Mouse (Mus musculus): ENCODE results near the gene Fbxo42.

The Fbxo42 gene

GRCm38 (mm10) chr4:141136126-141136525 is 11.6 kb upstream of the Fbxo42 start:
- WGBS: 86% methylated on average over 7 of the region's 7 CpGs

DNA sequence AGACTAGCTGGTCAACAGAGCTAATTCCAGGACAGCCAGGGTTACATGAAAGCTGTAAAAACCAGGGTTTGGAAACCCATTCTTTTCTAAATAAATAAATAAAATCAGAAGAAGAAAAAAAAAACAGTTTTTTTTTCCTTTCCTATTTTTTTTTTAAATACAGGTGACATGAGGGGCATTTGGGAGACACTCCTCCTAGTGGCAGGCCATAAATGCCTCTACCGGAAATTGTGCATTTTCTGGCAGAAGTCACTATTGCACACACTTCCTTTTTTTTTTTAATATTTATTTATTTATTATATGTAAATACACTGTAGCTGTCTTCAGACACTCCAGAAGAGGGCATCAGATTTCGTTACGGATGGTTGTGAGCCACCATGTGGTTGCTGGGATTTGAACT is 10.0 kb upstream of the Fbxo42 start:
- WGBS: 42% methylated on average over 3 of the region's 3 CpGs

GRCm38 (mm10) chr4:141138425-141139115 is 9.1 kb upstream of the Fbxo42 start:
- 3% methylated on average over 29 of the region's 29 CpGs for WGBS

DNA sequence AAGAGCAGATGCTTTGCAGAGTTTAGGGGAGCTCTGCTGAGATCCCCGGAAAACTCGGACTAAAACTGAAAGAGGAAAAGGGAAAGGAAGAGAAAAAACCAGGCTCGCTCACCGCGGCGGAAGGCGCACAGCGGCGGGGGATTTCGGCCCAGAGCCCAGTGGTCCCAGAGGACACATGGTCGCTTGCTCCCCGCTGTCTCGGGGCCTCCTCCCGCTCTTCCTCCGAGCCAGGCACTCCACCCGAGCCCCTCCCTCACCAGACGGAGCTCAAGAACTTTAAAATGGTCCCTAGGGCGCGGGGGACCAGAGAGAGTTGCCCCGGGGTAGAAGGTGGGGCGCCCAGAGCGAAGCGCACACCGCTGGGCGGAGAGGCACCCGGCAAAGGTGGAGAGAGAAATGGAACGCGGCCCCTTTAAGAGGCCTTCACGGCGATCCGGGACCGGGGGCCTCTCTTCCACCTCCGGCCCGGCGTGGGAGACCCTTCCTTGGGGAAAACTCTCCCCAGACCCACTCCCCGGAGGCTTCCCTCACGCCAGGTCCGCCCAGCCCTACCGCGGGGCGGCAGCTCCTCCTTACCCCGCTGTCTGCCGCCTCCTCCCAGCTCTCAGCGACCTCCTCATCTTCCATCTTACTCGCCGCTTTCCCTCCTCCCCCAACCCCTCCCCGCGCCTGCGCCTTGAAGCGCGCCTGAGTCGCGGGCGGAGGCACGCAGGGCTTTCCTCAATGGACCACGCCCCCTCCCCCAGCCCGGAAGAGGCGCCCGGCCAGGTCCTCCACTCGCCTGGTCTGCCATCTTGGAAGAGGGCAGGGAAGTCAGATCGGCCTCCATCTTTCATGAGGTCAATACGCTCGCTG is 8.4 kb upstream of the Fbxo42 start, which contains the start of gene Szrd1:
TSS of gene Szrd1 (minus strand) at position 660 of the 855 bp plus-strand sequence.
- WGBS: under 1% methylated on average over 61 of the region's 63 CpGs

- WGBS: 84% methylated on average over 9 of the region's 9 CpGs
Observed at GRCm38 (mm10) chr4:141140354-141140753, 7.4 kb upstream of the Fbxo42 start.

DNA sequence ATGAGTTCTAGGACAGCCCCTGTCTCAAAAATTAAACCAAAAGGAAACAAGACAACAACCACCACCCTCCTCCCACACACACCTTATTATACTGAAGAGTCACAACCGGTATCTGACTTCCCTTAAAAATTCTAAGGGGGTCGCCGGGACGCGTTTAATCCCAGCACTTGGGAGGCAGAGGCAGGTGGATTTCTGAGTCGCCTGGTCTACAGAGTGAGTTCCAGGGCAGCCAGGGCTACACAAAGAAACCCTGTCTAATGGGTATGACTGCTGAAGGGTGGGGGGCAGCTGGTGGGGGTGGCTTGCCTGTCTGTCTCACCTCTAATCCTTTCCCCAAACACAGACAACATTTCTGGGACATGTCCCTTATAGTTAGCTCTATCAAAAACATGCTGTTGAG is 6.7 kb upstream of the Fbxo42 start:
- 92% methylated on average over 6 of the region's 6 CpGs for WGBS

GRCm38 (mm10) chr4:141142285-141142811 is 5.4 kb upstream of the Fbxo42 start:
- 15% methylated on average over 9 of the region's 9 CpGs for WGBS

DNA sequence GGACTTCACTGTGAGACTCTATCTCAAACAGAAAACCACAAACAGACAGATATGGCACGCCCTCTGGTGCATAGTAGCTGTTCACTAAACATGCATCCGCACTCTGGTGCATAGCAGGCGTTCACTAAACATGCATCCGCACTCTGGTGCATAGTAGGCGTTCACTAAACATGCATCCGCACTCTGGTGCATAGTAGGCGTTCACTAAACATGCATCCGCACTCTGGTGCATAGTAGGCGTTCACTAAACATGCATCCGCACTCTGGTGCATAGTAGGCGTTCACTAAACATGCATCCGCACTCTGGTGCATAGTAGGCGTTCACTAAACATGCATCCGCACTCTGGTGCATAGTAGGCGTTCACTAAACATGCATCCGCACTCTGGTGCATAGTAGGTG is 2.6 kb upstream of the Fbxo42 start:
- 93% methylated on average over 12 of the region's 16 CpGs for WGBS

DNA sequence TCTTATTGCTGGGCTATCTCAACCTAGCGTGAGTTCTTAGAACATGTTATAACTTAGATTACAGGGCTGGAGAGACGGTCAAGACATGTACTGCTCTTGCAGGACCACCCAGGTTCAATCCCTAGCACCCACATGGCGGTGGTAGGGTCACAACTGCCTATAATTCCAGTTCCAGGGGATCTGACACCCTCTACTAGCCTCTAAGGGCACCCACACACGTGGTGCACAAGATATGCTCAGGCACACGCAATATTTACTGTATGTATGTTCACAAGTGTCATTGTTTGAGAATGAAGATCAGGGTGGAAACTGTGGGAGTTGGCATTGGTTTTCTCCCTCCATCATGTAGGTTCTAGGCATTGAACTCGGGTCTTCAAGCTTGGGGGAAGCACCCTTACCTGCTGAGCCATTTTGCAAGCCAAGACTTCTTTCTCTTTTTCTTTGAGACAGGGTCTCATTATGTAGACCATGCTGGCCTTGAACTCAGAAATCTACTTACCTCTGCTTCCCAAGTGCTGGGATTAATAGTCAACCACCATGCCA is 1.2 kb upstream of the Fbxo42 start:
- WGBS: 96% methylated on average over 6 of the region's 6 CpGs

- WGBS: under 1% methylated on average over 66 of the region's 66 CpGs
Observed at GRCm38 (mm10) chr4:141148009-141148801, 492 bp downstream of the Fbxo42 start.

GRCm38 (mm10) chr4:141149116-141149515 is 1.4 kb downstream of the Fbxo42 start:
- WGBS: 7% methylated on average over 7 of the region's 7 CpGs

DNA sequence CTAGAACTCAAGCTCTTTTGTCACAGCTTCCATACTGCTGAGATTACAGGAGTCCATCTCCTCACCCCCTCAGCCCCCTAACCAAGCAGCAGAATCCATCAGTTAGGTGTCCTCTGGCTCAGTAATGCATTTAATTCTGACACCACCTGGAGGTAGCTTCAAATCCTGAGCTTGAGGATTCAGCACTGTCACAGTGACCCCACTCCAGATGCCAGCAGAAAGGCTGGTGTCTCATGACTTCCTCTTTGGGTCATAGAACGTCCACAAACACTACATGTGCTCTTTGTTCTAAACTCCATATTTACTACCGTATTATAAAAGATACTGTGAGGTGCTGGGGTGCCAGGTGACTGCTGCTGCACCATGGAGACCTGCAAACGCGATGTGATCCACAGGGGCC is 9.8 kb downstream of the Fbxo42 start:
- WGBS: 69% methylated on average over 4 of the region's 4 CpGs

DNA sequence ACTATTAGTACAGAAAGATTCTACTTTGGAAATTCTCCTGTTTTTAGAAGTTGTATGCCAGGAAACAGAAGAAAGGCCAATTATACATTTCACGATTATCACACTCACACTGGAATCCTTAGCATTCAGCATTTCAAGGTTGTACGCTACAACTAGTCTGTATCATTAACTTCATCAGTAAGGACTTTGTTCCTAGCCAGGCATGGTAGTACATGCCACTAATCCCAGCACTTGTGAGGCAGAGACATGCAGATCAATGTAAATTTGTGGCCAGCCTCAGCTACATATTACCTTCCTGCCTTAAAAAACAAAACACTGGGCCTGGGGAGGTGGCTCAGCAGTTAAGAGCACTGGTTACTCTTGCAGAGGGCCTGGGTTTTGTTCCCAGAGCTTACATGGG is 10.9 kb downstream of the Fbxo42 start:
- WGBS: 54% methylated on average over 2 of the region's 2 CpGs

- 56% methylated on average over 11 of the region's 11 CpGs for WGBS
Observed at GRCm38 (mm10) chr4:141159093-141159492, 11.4 kb downstream of the Fbxo42 start.

DNA sequence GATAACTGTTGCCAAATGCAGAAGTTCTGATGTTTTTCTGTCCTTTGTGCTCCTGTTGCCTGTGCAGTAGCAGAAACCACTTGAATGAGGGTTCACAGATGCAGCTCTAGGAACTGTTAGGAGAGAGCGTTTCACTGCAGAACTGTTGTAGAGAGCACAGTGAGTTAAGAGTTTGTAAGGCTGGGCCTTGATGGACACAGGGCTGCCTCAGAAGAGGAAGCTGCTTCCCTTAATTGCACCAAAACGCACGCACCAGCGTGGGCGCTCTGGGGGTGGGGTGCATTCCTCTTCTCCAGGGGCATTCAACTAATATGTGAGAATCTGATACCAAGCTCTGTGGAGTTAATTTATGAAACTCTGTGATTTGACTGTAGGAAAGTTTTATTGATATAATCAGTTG is 12.0 kb downstream of the Fbxo42 start:
- WGBS: 43% methylated on average over 5 of the region's 5 CpGs

DNA sequence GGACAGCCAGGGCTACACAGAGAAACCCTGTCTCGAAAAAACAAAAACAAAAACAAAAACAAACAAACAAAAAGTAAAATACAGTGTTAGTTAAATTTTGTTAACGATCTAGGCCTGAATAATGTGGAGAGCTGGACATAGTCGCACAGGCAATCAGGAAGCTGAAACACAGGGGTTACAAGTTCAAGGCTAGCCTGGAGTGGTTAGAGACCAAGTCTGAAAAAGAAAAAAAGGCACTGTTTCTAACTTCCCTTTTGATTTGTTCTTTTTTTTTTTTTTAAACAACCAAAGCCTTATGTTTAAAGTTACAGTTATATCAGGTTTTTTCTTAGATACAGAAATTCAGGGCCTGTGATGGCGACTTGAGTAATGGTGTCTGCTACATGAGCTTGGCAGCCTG is 12.5 kb downstream of the Fbxo42 start:
- WGBS: 82% methylated on average over 4 of the region's 4 CpGs

GRCm38 (mm10) chr4:141161699-141162208 is 14.0 kb downstream of the Fbxo42 start:
- 65% methylated on average over 6 of the region's 6 CpGs for WGBS

DNA sequence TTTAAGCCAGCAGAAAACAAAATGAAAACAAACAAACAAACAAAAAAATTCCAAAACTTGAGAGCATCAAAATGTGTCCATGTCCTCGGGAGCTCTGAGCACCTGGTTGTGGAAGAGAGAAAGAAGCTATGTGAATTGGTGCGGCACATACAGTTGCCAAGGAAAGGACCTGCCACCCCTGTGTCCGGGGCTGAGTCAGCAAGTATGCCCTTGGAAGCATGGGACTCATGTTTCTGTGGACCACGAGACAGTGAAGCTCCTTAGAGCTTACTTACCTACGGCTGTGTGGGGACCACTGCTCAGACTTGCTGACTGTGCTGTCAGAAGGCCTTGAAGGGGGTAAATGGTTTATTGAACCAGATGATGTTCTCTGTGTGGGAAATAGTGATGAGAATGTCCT is 16.0 kb downstream of the Fbxo42 start:
- WGBS: 91% methylated on average over 5 of the region's 5 CpGs

DNA sequence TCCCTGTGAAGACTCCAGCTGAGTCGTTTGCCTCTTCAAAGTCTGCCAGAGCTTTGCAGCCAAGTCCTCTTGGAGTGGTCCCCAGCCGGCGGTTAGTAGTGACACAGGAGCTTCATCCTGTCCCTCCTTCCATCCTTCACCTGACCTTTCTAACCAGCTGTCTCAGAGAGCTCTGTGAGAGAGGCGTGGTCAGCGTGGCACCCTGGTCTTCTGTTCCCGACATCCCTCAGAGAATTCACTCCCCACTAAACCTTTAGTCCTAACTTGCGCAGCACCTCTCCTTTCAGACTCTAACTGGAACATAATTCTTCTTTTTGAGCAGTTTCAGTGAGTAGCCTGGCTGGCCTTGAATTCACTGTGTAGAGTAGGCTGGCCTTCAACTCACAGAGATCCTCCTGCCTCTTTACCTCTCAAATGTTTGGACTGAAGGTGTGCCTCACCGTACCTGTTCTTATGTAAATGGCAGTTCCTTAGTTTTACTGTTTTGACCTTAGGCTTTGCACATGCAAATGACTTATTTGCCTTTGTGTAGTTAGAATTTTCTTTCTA is 18.1 kb downstream of the Fbxo42 start:
- WGBS: 71% methylated on average over 8 of the region's 8 CpGs

- 92% methylated on average over 3 of the region's 3 CpGs for WGBS
Observed at GRCm38 (mm10) chr4:141167156-141167555, 19.4 kb downstream of the Fbxo42 start.

GRCm38 (mm10) chr4:141172121-141172520 is 24.4 kb downstream of the Fbxo42 start:
- 50% methylated on average over 8 of the region's 8 CpGs for WGBS

All from cerebral cortex, adult 2 months (tissue).